Mouse (Mus musculus): ENCODE results near the gene Gm4303. TPM values are rescaled to one million over a fixed set of nuclear protein-coding genes. Genes with fewer than 3 reads are reported as not detected.
"Not testable (repeated sequence)": the region's sequence is repeated elsewhere in the genome, so short reads cannot be mapped to it uniquely, and the experiment has no call there.

The Gm4303 gene
- total RNA-seq (2015; ENCODE audit: low replicate concordance) (not detected in 2 replicates), total RNA-seq (2017; ENCODE audit: low replicate concordance) (not detected in 2 replicates)

- not testable (repeated sequence) for ATAC-seq (replicated peaks; ENCODE audit: low FRiP score, poor library complexity, severe bottlenecking)
Observed at GRCm38 (mm10) chr10:100345672-100346071, at the start of gene Gm4303. Gm4303 (plus strand) TSS chr10:100345972.

GRCm38 (mm10) chr10:100296105-100296504, 49.7 kb upstream of the Gm4303 start:
- no peak for ATAC-seq (replicated peaks; ENCODE audit: low FRiP score, poor library complexity, severe bottlenecking)

GRCm38 (mm10) chr10:100300106-100300505, 45.7 kb upstream of the Gm4303 start:
- ATAC-seq (replicated peaks; ENCODE audit: low FRiP score, poor library complexity, severe bottlenecking) = not testable (repeated sequence)

GRCm38 (mm10) chr10:100335376-100335775, 10.4 kb upstream of the Gm4303 start, which contains the start of gene Gm4301:
Gm4301 (plus strand) TSS chr10:100335676.
- ATAC-seq (replicated peaks; ENCODE audit: low FRiP score, poor library complexity, severe bottlenecking) = not testable (repeated sequence)

- ATAC-seq (replicated peaks; ENCODE audit: low FRiP score, poor library complexity, severe bottlenecking) = not testable (repeated sequence)
Observed at GRCm38 (mm10) chr10:100340536-100340935, 5.2 kb upstream of the Gm4303 start, which contains the start of gene Gm4302. Gm4302 (plus strand) TSS chr10:100340836.

GRCm38 (mm10) chr10:100350793-100351192, 5.0 kb downstream of the Gm4303 start, which contains the start of gene Gm4305:
Gm4305 (plus strand) TSS chr10:100351093.
- not testable (repeated sequence) for ATAC-seq (replicated peaks; ENCODE audit: low FRiP score, poor library complexity, severe bottlenecking)

GRCm38 (mm10) chr10:100356841-100357240, 11.1 kb downstream of the Gm4303 start:
- ATAC-seq (replicated peaks; ENCODE audit: low FRiP score, poor library complexity, severe bottlenecking) = not testable (repeated sequence)

GRCm38 (mm10) chr10:100361038-100361437, 15.3 kb downstream of the Gm4303 start, which contains the start of gene Gm4307:
Gm4307 (plus strand) TSS chr10:100361338.
- ATAC-seq (replicated peaks; ENCODE audit: low FRiP score, poor library complexity, severe bottlenecking) = not testable (repeated sequence)

GRCm38 (mm10) chr10:100382460-100382859, 36.7 kb downstream of the Gm4303 start, which contains the start of gene Gm4312:
Gm4312 (minus strand) TSS chr10:100382560.
- not testable (repeated sequence) for ATAC-seq (replicated peaks; ENCODE audit: low FRiP score, poor library complexity, severe bottlenecking)

Other genes with a start within 250 kb of the Gm4303 start
- not detected in 2 replicates for gene Gm4301, start 10.3 kb upstream of the Gm4303 start, total RNA-seq (2015; ENCODE audit: low replicate concordance)
- not detected in 2 replicates for gene Gm4301, start 10.3 kb upstream of the Gm4303 start, total RNA-seq (2017; ENCODE audit: low replicate concordance)
- not detected in 2 replicates for gene Gm4302, start 5.1 kb upstream of the Gm4303 start, total RNA-seq (2015; ENCODE audit: low replicate concordance)
- gene Gm4302, start 5.1 kb upstream of the Gm4303 start, total RNA-seq (2017; ENCODE audit: low replicate concordance) = not detected in 2 replicates
- not detected in 2 replicates for gene Gm4305, start 5.1 kb downstream of the Gm4303 start, total RNA-seq (2015; ENCODE audit: low replicate concordance)
- gene Gm4305, start 5.1 kb downstream of the Gm4303 start, total RNA-seq (2017; ENCODE audit: low replicate concordance) = not detected in 2 replicates
- gene Gm4307, start 15.4 kb downstream of the Gm4303 start, total RNA-seq (2015; ENCODE audit: low replicate concordance) = not detected in 2 replicates
- not detected in 2 replicates for gene Gm4307, start 15.4 kb downstream of the Gm4303 start, total RNA-seq (2017; ENCODE audit: low replicate concordance)
- gene Gm4312, start 36.6 kb downstream of the Gm4303 start, total RNA-seq (2015; ENCODE audit: low replicate concordance) = not detected in 2 replicates
- not detected in 2 replicates for gene Gm4312, start 36.6 kb downstream of the Gm4303 start, total RNA-seq (2017; ENCODE audit: low replicate concordance)
- 17.7 and 22.6 TPM in 2 replicates for gene Tmtc3, start 141.4 kb downstream of the Gm4303 start, total RNA-seq (2015; ENCODE audit: low replicate concordance)
- gene Tmtc3, start 141.4 kb downstream of the Gm4303 start, total RNA-seq (2017; ENCODE audit: low replicate concordance) = 8.2 and 9.6 TPM in 2 replicates
- 34.8 and 37.8 TPM in 2 replicates for gene Cep290, start 141.6 kb downstream of the Gm4303 start, total RNA-seq (2015; ENCODE audit: low replicate concordance)
- 37.3 and 60.8 TPM in 2 replicates for gene Cep290, start 141.6 kb downstream of the Gm4303 start, total RNA-seq (2017; ENCODE audit: low replicate concordance)
- gene 4930430F08Rik, start 244.5 kb downstream of the Gm4303 start, total RNA-seq (2015; ENCODE audit: low replicate concordance) = 18.7 and 35.2 TPM in 2 replicates
- gene 4930430F08Rik, start 244.5 kb downstream of the Gm4303 start, total RNA-seq (2017; ENCODE audit: low replicate concordance) = 50.6 and 71.9 TPM in 2 replicates
- gene 1700017N19Rik, start 244.5 kb downstream of the Gm4303 start, total RNA-seq (2015; ENCODE audit: low replicate concordance) = not detected in 2 replicates
- gene 1700017N19Rik, start 244.5 kb downstream of the Gm4303 start, total RNA-seq (2017; ENCODE audit: low replicate concordance) = not detected in 2 replicates